Mouse (Mus musculus): ENCODE results near the gene Ibtk. TPM values are rescaled to one million over a fixed set of nuclear protein-coding genes. Genes with fewer than 3 reads are reported as not detected.
"Not testable (repeated sequence)": the region's sequence is repeated elsewhere in the genome, so short reads cannot be mapped to it uniquely, and the experiment has no call there.

Gene Ibtk
- 14.4 and 16.5 TPM in 2 replicates for polyA plus RNA-seq (2012; rRNA removed)

DNA sequence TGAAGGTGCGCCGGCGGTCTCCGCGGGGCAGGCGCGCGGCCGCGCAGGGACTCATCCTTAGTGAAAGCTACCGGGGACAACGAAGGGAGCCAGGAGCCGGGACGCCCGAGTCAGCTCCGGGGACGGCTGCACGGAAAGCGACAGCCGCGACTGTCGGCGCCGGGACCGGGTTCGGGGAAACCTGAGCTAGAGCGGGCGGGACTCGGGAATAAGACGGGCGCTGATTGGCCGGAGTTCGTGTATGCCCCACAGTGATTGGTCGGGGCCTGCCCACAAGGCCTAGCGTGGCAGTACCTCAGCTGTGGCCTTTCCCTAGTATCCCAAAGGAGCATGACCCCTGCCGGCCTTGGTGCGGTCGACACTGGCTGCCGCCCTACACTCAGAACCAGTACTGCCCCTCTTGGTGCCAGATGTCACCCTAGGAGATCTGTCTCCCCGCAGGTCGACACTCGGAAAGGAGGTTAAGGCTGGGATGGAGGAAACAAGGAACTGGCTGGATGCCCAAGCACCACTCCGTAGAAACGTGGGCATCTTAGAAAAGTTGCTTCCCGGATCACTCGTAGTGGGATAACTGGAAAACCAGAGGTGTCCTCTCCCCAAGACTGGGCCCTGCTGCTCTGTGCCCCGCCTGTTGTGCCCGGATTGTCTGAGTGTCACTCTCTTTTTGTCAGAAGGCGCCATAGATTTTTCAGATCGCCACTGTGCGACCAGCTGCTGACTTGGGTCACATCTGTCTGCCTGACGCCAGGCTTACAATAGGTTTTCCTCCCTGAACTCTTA is at the start of gene Ibtk:
Ibtk (minus strand) TSS at position 193 of the 780 bp plus-strand sequence.
- TF ChIP-seq POLR2A (IDR thresholded peaks at IDR 0.05; ENCODE audit: borderline replicate concordance, insufficient read depth, low read length) (peak; percentile 63; the same call in 1 of the 2 replicates), CTCF (IDR thresholded peaks at IDR 0.05; ENCODE audit: borderline replicate concordance, insufficient read depth, low read depth, low read length) (0 out of 2 replicates have a peak, but pooled peaks have one; percentile 15)
- Histone ChIP-seq H3K27ac (ENCODE audit: insufficient read depth, low read length) (peak within 1 kb of the TSS; percentile 83), H3K4me1 (ENCODE audit: control insufficient read depth, insufficient read depth, low read length) (no peaks in the 10 kb centered on the region), H3K4me3 (replicated peaks; ENCODE audit: insufficient read depth, low read depth, low read length) (peak within 1 kb of the TSS; percentile 70), H3K27me3 (ENCODE audit: control insufficient read depth, insufficient read depth, low read length) (no peaks in the 10 kb centered on the region)
- under 1% methylated on average over 52 of the region's 52 CpGs for WGBS
- peak; percentile 98 to 100 for DNase-seq

DNA sequence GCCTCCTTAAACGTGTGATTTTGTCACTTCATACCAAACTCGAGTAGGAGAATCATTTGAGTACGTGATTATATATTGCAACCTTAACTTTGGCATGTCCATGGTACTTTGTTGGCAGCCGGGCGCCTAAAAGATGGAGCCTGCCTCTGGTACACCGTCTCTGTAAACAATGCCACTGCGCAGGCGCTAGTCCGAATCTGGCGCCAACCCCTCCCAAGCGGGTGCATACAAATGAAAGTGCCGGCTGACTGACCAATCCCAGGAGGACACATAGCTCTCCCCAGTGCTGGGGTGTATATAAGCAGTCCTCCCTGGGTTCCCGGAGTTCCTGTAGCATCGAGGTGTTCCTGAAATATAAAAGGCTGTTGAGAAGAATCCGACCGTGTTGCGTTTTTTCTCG is 42.4 kb upstream of the Ibtk start:
- WGBS: 93% methylated on average over 18 of the region's 18 CpGs
- DNase-seq; H3K27ac ChIP-seq (ENCODE audit: insufficient read depth, low read length); H3K4me3 ChIP-seq (replicated peaks; ENCODE audit: insufficient read depth, low read depth, low read length); H3K27me3 ChIP-seq (ENCODE audit: control insufficient read depth, insufficient read depth, low read length); H3K4me1 ChIP-seq (ENCODE audit: control insufficient read depth, insufficient read depth, low read length): not testable (repeated sequence)

DNA sequence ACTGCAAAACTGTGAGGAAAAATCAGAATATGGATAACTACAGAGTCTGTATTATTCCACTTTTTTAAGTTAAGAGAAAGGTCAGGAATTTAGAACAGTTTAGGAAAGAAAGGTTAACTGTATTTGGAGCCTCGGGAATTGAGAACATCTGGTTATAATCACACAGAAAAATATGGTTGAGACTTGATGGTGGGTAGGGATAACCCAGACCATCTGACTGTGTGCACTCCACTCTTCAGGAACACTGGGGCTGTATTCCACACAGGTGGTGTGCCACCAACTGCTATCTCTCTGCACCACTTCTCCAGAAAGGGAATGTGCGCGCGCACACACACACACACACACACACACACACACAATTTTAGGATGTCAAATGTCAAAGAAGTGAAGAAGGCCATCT is 31.1 kb upstream of the Ibtk start:
- no peak overlapping the region for H3K27ac ChIP-seq (ENCODE audit: insufficient read depth, low read length)
- WGBS: 95% methylated on average over 4 of the region's 4 CpGs
- no peaks in the 10 kb centered on the region for H3K4me1 ChIP-seq (ENCODE audit: control insufficient read depth, insufficient read depth, low read length)
- DNase-seq: no peak
- TF ChIP-seq CTCF (IDR thresholded peaks at IDR 0.05; ENCODE audit: borderline replicate concordance, insufficient read depth, low read depth, low read length): no peak
- TF ChIP-seq POLR2A (IDR thresholded peaks at IDR 0.05; ENCODE audit: borderline replicate concordance, insufficient read depth, low read length): no peak
- H3K4me3 ChIP-seq (replicated peaks; ENCODE audit: insufficient read depth, low read depth, low read length): no peak overlapping the region
- no peaks in the 10 kb centered on the region; the same call in 1 of the 2 replicates for H3K27me3 ChIP-seq (ENCODE audit: control insufficient read depth, insufficient read depth, low read length)

DNA sequence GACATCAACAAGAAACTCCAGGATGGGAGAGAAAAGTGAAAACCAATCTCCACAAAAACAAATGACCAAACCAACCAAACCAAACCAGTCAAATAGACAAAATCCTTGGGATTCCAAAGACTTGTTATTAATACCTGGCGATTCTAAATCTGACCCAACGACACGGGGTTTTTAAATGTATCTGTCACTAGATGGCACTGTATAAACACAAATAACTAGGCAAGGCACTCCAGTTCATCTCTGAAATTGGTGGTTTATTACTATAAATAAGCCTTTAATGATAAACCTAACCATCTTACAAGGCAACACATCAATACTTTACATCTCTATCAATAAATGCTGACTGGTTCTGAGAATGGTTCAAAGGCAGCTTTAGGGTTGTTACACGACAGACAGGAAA is 30.3 kb upstream of the Ibtk start:
- no peak overlapping the region for H3K27ac ChIP-seq (ENCODE audit: insufficient read depth, low read length)
- no peaks in the 10 kb centered on the region for H3K4me1 ChIP-seq (ENCODE audit: control insufficient read depth, insufficient read depth, low read length)
- no peak for TF ChIP-seq CTCF (IDR thresholded peaks at IDR 0.05; ENCODE audit: borderline replicate concordance, insufficient read depth, low read depth, low read length)
- TF ChIP-seq POLR2A (IDR thresholded peaks at IDR 0.05; ENCODE audit: borderline replicate concordance, insufficient read depth, low read length): no peak
- peak in 1 of 2 experiments; percentile 35 for DNase-seq
- H3K4me3 ChIP-seq (replicated peaks; ENCODE audit: insufficient read depth, low read depth, low read length): no peak overlapping the region
- WGBS: 26% methylated on average over 4 of the region's 4 CpGs
- H3K27me3 ChIP-seq (ENCODE audit: control insufficient read depth, insufficient read depth, low read length): no peaks in the 10 kb centered on the region; the same call in 1 of the 2 replicates

DNA sequence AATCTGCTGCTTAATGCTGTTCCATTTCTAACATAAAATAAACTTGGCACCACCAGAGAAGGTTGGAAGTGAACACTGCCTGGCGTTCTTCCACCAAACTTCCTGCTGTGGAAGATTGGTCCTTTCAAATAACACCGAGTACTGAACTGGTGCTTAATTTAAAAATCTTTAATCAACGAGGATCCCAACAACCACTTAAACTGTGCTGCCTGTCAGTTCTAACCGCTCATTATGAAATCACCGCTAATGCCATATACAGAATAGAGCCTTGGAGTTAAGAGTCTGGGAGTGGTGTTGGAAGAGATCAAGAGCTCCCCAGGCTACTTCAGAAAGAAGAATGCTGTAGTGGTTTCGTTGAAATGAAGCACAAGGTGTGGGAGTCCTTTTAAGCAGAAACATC is 28.4 kb upstream of the Ibtk start:
- no peak for DNase-seq
- no peak for TF ChIP-seq POLR2A (IDR thresholded peaks at IDR 0.05; ENCODE audit: borderline replicate concordance, insufficient read depth, low read length)
- no peak for TF ChIP-seq CTCF (IDR thresholded peaks at IDR 0.05; ENCODE audit: borderline replicate concordance, insufficient read depth, low read depth, low read length)
- Histone ChIP-seq H3K27ac (ENCODE audit: insufficient read depth, low read length) (no peak overlapping the region), H3K4me1 (ENCODE audit: control insufficient read depth, insufficient read depth, low read length) (no peaks in the 10 kb centered on the region), H3K4me3 (replicated peaks; ENCODE audit: insufficient read depth, low read depth, low read length) (no peak overlapping the region), H3K27me3 (ENCODE audit: control insufficient read depth, insufficient read depth, low read length) (no peaks in the 10 kb centered on the region; the same call in 1 of the 2 replicates)
- WGBS: 12% methylated on average over 6 of the region's 6 CpGs

DNA sequence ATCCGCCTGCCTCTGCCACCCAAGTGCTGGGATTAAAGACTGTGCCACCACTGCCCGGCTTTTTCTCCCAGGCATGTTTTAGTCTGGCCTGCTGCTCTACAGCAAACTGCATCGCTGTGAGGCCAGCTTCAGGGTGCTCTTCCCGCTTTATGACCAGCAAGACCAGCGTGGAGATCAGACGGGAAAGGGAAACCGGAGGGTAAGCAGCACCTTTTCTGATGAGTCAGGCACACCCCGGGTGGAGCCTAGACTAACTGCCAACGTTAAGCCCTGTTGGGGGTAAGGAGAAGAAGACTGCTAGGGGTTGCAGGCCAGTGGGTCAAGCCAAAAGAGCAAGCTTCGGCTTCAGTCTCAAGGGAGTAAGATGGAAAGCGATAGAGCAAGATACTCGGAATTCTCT is 23.1 kb upstream of the Ibtk start:
- WGBS: 67% methylated on average over 12 of the region's 12 CpGs
- no peaks in the 10 kb centered on the region for H3K27me3 ChIP-seq (ENCODE audit: control insufficient read depth, insufficient read depth, low read length)
- no peak overlapping the region for H3K27ac ChIP-seq (ENCODE audit: insufficient read depth, low read length)
- H3K4me3 ChIP-seq (replicated peaks; ENCODE audit: insufficient read depth, low read depth, low read length): no peak overlapping the region
- no peak for DNase-seq
- no peaks in the 10 kb centered on the region for H3K4me1 ChIP-seq (ENCODE audit: control insufficient read depth, insufficient read depth, low read length)
- TF ChIP-seq CTCF (IDR thresholded peaks at IDR 0.05; ENCODE audit: borderline replicate concordance, insufficient read depth, low read depth, low read length): no peak
- no peak for TF ChIP-seq POLR2A (IDR thresholded peaks at IDR 0.05; ENCODE audit: borderline replicate concordance, insufficient read depth, low read length)

DNA sequence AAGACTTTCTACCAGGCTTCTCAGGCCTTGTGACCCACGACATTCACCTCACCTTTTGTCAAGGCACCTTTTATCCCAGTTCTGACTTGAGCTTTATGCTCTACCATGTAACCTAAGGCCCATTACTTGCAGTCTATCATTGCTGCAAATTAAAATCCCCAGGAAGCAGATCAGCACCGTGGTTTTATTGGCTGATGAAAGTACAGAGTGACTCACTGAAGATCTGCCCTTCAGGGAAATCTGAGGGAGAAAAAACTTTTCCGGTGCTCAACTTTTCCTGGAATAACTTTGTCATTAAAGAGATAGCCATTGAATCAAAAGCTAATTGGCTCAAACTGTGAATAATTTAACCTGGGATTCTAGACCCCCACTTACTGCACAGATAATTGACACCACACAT is 22.3 kb upstream of the Ibtk start:
- H3K4me1 ChIP-seq (ENCODE audit: control insufficient read depth, insufficient read depth, low read length): no peaks in the 10 kb centered on the region
- no peaks in the 10 kb centered on the region for H3K27me3 ChIP-seq (ENCODE audit: control insufficient read depth, insufficient read depth, low read length)
- TF ChIP-seq POLR2A (IDR thresholded peaks at IDR 0.05; ENCODE audit: borderline replicate concordance, insufficient read depth, low read length) (no peak), CTCF (IDR thresholded peaks at IDR 0.05; ENCODE audit: borderline replicate concordance, insufficient read depth, low read depth, low read length) (no peak)
- no peak overlapping the region for H3K27ac ChIP-seq (ENCODE audit: insufficient read depth, low read length)
- DNase-seq: no peak
- WGBS: 71% methylated on average over 3 of the region's 3 CpGs
- H3K4me3 ChIP-seq (replicated peaks; ENCODE audit: insufficient read depth, low read depth, low read length): no peak overlapping the region

DNA sequence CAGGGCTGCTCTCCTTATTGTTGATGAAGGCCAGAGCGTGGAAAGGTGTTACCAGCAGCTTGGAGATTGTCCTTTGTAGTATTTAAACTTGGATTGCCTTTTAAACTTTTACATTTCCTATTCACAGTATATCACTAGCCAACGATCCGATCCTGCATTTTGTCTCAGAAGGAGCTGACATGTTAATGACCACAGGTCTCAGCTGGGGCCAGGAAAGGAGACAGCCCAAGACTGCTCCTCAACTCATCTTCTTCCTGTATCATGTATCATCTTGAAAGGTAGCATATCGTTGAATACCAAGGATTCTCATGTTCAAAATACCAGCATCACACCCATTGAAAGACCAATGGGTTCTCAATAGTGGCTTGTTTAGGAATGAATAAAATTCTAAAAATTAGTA is 21.2 kb upstream of the Ibtk start:
- no peak for TF ChIP-seq POLR2A (IDR thresholded peaks at IDR 0.05; ENCODE audit: borderline replicate concordance, insufficient read depth, low read length)
- TF ChIP-seq CTCF (IDR thresholded peaks at IDR 0.05; ENCODE audit: borderline replicate concordance, insufficient read depth, low read depth, low read length): no peak
- WGBS: 91% methylated on average over 4 of the region's 4 CpGs
- DNase-seq: no peak

More for the DNA sequence above, 21.2 kb upstream of the Ibtk start:
- Histone ChIP-seq H3K4me3 (replicated peaks; ENCODE audit: insufficient read depth, low read depth, low read length) (no peak overlapping the region), H3K4me1 (ENCODE audit: control insufficient read depth, insufficient read depth, low read length) (no peaks in the 10 kb centered on the region), H3K27me3 (ENCODE audit: control insufficient read depth, insufficient read depth, low read length) (no peaks in the 10 kb centered on the region), H3K27ac (ENCODE audit: insufficient read depth, low read length) (no peak overlapping the region)

All from cerebellum, adult 2 months (tissue).